Mouse (Mus musculus) C2C12 (cell line): Measurements from ENCODE around the gene Mrgpre. TPM values are rescaled to one million over a fixed set of nuclear protein-coding genes. Genes with fewer than 3 reads are reported as not detected.

Experiments
- H3K27me3 ChIP-seq: one replicate; pipeline ENCODE4 v1.6.1; 2011; ENCODE audit not compliant: control insufficient read depth, insufficient read depth, insufficient read length
- H3K36me3 ChIP-seq: one replicate; pipeline ENCODE4 v1.6.1; 2011; ENCODE audit not compliant: control insufficient read depth, insufficient read depth
- H3K4me3 ChIP-seq: one replicate; pipeline ENCODE4 v1.5.1; 2011; ENCODE audit warnings: mild to moderate bottlenecking, control low read depth; ENCODE audit not compliant: poor library complexity, insufficient read depth, severe bottlenecking
- H3K79me2 ChIP-seq: one replicate; pipeline ENCODE4 v1.6.1; 2011; ENCODE audit not compliant: control insufficient read depth, insufficient read depth
- H3K79me3 ChIP-seq: one replicate; pipeline ENCODE4 v1.6.1; 2011; ENCODE audit warnings: low read depth, control low read depth
- H3ac ChIP-seq: one replicate; pipeline ENCODE3; 2011; ENCODE audit warnings: low read depth; ENCODE audit not compliant: control insufficient read depth, insufficient read length
- CEBPB ChIP-seq: IDR thresholded peaks from one replicate; pipeline ENCODE4 v1.6.1; 2011; ENCODE audit warnings: low read depth, mild to moderate bottlenecking, control low read depth, moderate library complexity
- CTCF ChIP-seq: IDR thresholded peaks from one replicate; pipeline ENCODE4 v1.5.1; 2011; ENCODE audit not compliant: control insufficient read depth, insufficient read depth, insufficient read length
- FOSL1 ChIP-seq: IDR thresholded peaks from one replicate; pipeline ENCODE4 v1.8.0; 2011; ENCODE audit warnings: mild to moderate bottlenecking, low read length; ENCODE audit not compliant: poor library complexity, insufficient read depth, severe bottlenecking
- MAX ChIP-seq: IDR thresholded peaks from one replicate; pipeline ENCODE4 v1.6.1; 2011; ENCODE audit warnings: mild to moderate bottlenecking, control low read depth
- MYOD1 ChIP-seq: IDR thresholded peaks from one replicate; pipeline ENCODE4 v1.6.1; 2011; ENCODE audit warnings: low read depth; ENCODE audit not compliant: control insufficient read depth, insufficient read length
- MYOG ChIP-seq: IDR thresholded peaks from one replicate; pipeline ENCODE4 v1.6.1; 2011; ENCODE audit not compliant: control insufficient read depth, insufficient read length; ENCODE audit errors: extremely low read depth
- USF1 ChIP-seq: IDR thresholded peaks from one replicate; pipeline ENCODE4 v1.6.1; 2011; ENCODE audit warnings: low read depth, mild to moderate bottlenecking, control low read depth, moderate library complexity
- polyA plus RNA-seq: library from polyadenylated mRNA; unstranded; fragments of >200 nt; fragmentation: generic; extraction: Trizol; gene quantifications from one replicate; pipeline ENCODE4 v1.2.1, GENCODE M21; 2012; ENCODE audit warnings: missing spikeins

Mrgpre gene
- polyA plus RNA-seq, 1 experiment, result 2.9 TPM

- Histone ChIP-seq H3ac (no peak overlapping the region), H3K79me2 (no peaks in the 10 kb centered on the region)
- TF ChIP-seq MYOD1 (no peak), MYOG (no peak), CTCF (no peak), USF1 (no peak), MAX (no peak), FOSL1 (no peak), CEBPB (no peak)
Measured at GRCm38 (mm10) chr7:143792336-143792985, 8.2 kb upstream of the Mrgpre start.

GRCm38 (mm10) chr7:143783378-143783995, 813 bp downstream of the Mrgpre start:
- H3K79me3 ChIP-seq, result no peaks in the 10 kb centered on the region
- TF ChIP-seq MAX (no peak), FOSL1 (no peak), USF1 (no peak), CTCF (no peak), MYOG (no peak), MYOD1 (no peak), CEBPB (no peak)
- H3K4me3 ChIP-seq, result no peak overlapping the region
- no peaks in the 10 kb centered on the region for H3K79me2 ChIP-seq
- H3ac ChIP-seq, result peak overlapping the region; percentile 62
- no peaks in the 10 kb centered on the region for H3K27me3 ChIP-seq
- no peaks in the 10 kb centered on the region for H3K36me3 ChIP-seq

More at GRCm38 (mm10) chr7:143792336-143792985, 8.2 kb upstream of the Mrgpre start:
- Histone ChIP-seq H3K79me3 (no peaks in the 10 kb centered on the region), H3K36me3 (peaks cover 16% of the 10 kb centered on the region), H3K27me3 (no peaks in the 10 kb centered on the region), H3K4me3 (no peak overlapping the region)

DNA sequence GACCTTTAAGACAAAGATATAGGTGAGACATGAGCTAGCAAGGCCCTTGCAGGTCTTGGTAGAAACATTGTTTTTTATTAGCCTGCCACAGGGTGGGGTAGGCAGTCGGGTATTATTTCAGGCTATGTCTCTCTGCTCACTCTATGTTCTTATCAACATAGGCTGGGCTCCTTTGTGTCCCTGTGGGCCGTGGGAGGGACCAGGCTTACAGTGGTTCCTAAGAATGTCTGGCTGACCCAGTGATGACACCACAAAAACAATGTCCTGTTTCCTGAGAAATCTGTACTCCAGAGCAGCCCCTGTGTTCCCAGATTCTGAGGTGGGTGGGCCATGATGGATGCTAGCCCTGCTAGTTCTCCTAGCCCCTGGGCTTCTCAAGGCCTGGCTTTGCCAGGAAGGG, 6.9 kb downstream of the Mrgpre start:
- no peaks in the 10 kb centered on the region for H3K36me3 ChIP-seq
- H3K79me2 ChIP-seq, result no peaks in the 10 kb centered on the region
- TF ChIP-seq USF1 (no peak), MYOD1 (no peak), FOSL1 (no peak), CTCF (no peak), MYOG (no peak), CEBPB (no peak), MAX (no peak)
- no peak overlapping the region for H3ac ChIP-seq
- H3K4me3 ChIP-seq, result no peak overlapping the region
- H3K27me3 ChIP-seq, result no peaks in the 10 kb centered on the region
- H3K79me3 ChIP-seq, result no peaks in the 10 kb centered on the region

DNA sequence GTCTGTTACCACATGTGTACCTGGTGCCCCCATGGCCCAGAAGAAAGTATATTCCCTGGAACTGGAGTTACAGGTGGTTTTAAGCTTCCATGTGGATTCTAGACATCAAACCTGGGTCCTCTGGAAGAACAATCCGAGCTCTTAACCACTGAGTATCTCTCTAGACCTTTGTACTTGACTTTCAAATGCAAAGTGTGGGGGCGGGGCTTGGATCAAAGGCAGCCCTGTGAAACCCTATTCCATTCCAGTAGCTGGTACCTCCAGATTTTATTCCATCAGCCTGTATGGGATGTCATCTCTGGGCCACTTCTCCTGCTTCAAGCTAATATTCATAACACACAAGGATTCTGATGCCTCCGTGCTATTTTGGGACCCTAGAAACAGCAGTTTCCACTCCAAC, 8.2 kb downstream of the Mrgpre start:
- TF ChIP-seq MAX, result no peak
- Histone ChIP-seq H3ac (no peak overlapping the region), H3K27me3 (no peaks in the 10 kb centered on the region), H3K79me3 (no peaks in the 10 kb centered on the region), H3K4me3 (no peak overlapping the region), H3K79me2 (no peaks in the 10 kb centered on the region), H3K36me3 (no peaks in the 10 kb centered on the region)

DNA sequence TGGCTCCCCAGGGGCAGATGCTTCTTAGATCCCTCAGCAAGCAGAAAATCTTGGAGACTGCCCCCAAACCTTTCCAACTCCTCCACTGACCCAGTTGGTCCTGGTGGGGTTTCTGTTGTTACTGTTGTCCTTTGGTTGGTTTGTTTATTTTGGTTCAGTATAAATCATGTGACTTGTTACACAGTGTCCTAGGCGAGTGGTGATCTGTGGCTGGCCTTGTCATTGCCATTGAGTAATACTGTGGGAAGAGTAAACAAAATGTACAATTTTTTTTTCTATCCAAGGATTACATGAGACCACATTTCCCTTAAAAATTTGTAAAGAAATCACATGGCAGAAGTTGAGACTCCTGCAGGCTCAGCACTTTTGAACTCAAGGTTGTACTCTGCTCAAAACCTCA, 14.8 kb downstream of the Mrgpre start:
- H3K27me3 ChIP-seq, result no peaks in the 10 kb centered on the region
- no peaks in the 10 kb centered on the region for H3K36me3 ChIP-seq
- no peak overlapping the region for H3ac ChIP-seq
- TF ChIP-seq CEBPB (peak; percentile 12), MAX (no peak)
- H3K79me3 ChIP-seq, result no peaks in the 10 kb centered on the region
- no peak overlapping the region for H3K4me3 ChIP-seq
- no peaks in the 10 kb centered on the region for H3K79me2 ChIP-seq

DNA sequence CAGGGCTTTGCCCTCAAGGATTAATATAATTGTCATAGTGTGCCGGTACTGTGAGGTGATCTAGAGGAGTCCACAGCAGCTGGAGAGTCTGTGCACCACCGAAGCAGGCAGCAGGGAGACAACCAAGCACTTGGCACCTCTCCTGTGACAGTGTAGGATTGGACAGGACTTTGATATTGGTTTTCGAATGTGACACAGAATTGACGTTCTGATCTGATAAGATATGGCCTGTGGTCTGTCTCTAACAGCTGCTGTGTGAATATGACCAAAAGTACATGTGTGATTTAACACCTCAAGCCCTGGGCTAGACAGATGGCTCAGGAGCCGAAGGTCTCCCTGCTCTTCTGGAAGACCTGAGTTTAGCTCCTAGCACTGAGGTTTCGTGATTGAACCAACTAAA, 16.0 kb downstream of the Mrgpre start:
- H3K79me3 ChIP-seq, result no peaks in the 10 kb centered on the region
- no peaks in the 10 kb centered on the region for H3K36me3 ChIP-seq
- TF ChIP-seq FOSL1 (no peak), CTCF (no peak), MAX (no peak), MYOD1 (no peak), CEBPB (no peak), MYOG (no peak), USF1 (no peak)
- no peaks in the 10 kb centered on the region for H3K27me3 ChIP-seq
- no peak overlapping the region for H3K4me3 ChIP-seq
- H3K79me2 ChIP-seq, result no peaks in the 10 kb centered on the region
- H3ac ChIP-seq, result no peak overlapping the region
